Comparison of ENCODE assay signal across 11 mouse cellular contexts in genomic region chr5:111601711-111602521, GRCm38 (mm10).
A peak's percentile ranks its signal among the peaks of the same experiment; 100 is the strongest.
DNase-seq lines count a peak whose midpoint lies in the region; ATAC-seq lines count a peak whose summit lies in the region.
"Had no signal": no experiment of that assay in that cellular context is flagged by ENCODE, and none has a peak within 500 bp of the region (broad histone marks: within the 10 kb centered on the region; RNA-seq: fewer than 3 reads in every experiment).

No protein-coding gene starts in this region.

- H3K4me3 ChIP-seq in megakaryocyte, embryonic 14.5 days (replicated peaks) = peak overlapping the region; percentile 17
- no peak overlapping the region for H3K4me3 ChIP-seq in midbrain, embryonic 14.5 days (replicated peaks; ENCODE audit: low read depth, low read length)
- H3K4me3 ChIP-seq in intestine, embryonic 15.5 days (replicated peaks) = no peak overlapping the region
- H3K4me3 ChIP-seq: liver, embryonic 15.5 days had no signal

- no peaks in the 10 kb centered on the region for H3K9me3 ChIP-seq in megakaryocyte, embryonic 14.5 days
- no peaks in the 10 kb centered on the region for H3K9me3 ChIP-seq in midbrain, embryonic 14.5 days (ENCODE audit: control insufficient read depth, low read length)
- H3K9me3 ChIP-seq in intestine, embryonic 15.5 days = no peaks in the 10 kb centered on the region
- H3K9me3 ChIP-seq: liver, embryonic 15.5 days had no signal

- no peak overlapping the region for H3K9ac ChIP-seq in midbrain, embryonic 14.5 days (replicated peaks; ENCODE audit: low read length)
- no peak overlapping the region for H3K9ac ChIP-seq in intestine, embryonic 15.5 days
- H3K9ac ChIP-seq: liver, embryonic 15.5 days had no signal

- H3K4me2 ChIP-seq in midbrain, embryonic 14.5 days (ENCODE audit: low read length) = no peak overlapping the region
- H3K4me2 ChIP-seq in intestine, embryonic 15.5 days (replicated peaks) = no peak overlapping the region
- H3K4me2 ChIP-seq: liver, embryonic 15.5 days had no signal

- H3K4me1 ChIP-seq in megakaryocyte, embryonic 14.5 days = peaks cover 48% of the 10 kb centered on the region
- peaks cover 30% of the 10 kb centered on the region for H3K4me1 ChIP-seq in midbrain, embryonic 14.5 days (ENCODE audit: control insufficient read depth, insufficient read depth, low read length)
- no peaks in the 10 kb centered on the region for H3K4me1 ChIP-seq in intestine, embryonic 15.5 days (replicated peaks)
- H3K4me1 ChIP-seq: liver, embryonic 15.5 days had no signal

- no peaks in the 10 kb centered on the region for H3K36me3 ChIP-seq in megakaryocyte, embryonic 14.5 days (replicated peaks; ENCODE audit: low read length)
- H3K36me3 ChIP-seq in midbrain, embryonic 14.5 days (ENCODE audit: control insufficient read depth, insufficient read depth, low read length) = no peaks in the 10 kb centered on the region
- no peaks in the 10 kb centered on the region for H3K36me3 ChIP-seq in intestine, embryonic 15.5 days
- H3K36me3 ChIP-seq: liver, embryonic 15.5 days had no signal

- ATAC-seq in megakaryocyte, adult 5-6 weeks (ENCODE audit: poor library complexity, severe bottlenecking) = no peak
- ATAC-seq in midbrain, embryonic 14.5 days (ENCODE audit: low FRiP score, low TSS enrichment) = peak; percentile 54; the same call in 1 of the 2 replicates
- ATAC-seq in intestine, embryonic 15.5 days = no peak
- ATAC-seq: inflammation-experienced regulatory T-cells, adult 6 months had no signal

- 39% methylated on average over 24 of the region's 26 CpGs for WGBS in midbrain, embryonic 14.5 days
- WGBS in intestine, embryonic 15.5 days = 65% methylated on average over 25 of the region's 26 CpGs

- no peak overlapping the region for H3K27ac ChIP-seq in midbrain, embryonic 14.5 days (replicated peaks; ENCODE audit: low read depth, low read length)
- no peak overlapping the region for H3K27ac ChIP-seq in intestine, embryonic 15.5 days
- H3K27ac ChIP-seq: liver, embryonic 15.5 days had no signal

- peaks cover 42% of the 10 kb centered on the region for H3K27me3 ChIP-seq in megakaryocyte, embryonic 14.5 days (replicated peaks)
- H3K27me3 ChIP-seq in midbrain, embryonic 14.5 days (ENCODE audit: control insufficient read depth, insufficient read depth, low read length) = no peaks in the 10 kb centered on the region
- no peaks in the 10 kb centered on the region for H3K27me3 ChIP-seq in intestine, embryonic 15.5 days (replicated peaks)
- H3K27me3 ChIP-seq: liver, embryonic 15.5 days had no signal

- peak; percentile 65 for DNase-seq in embryo, embryonic 10 days (ENCODE audit: low spot score)
- no peak for DNase-seq in embryo, embryonic 9.5 days (ENCODE audit: extremely low spot score)
- peak; percentile 42 for DNase-seq in gastrocnemius, adult 18-20 months (ENCODE audit: low spot score)
- DNase-seq in midbrain, embryonic 14.5 days = no peak
- DNase-seq in yolk sac, embryonic 10.5 days (ENCODE audit: low spot score) = no peak
- DNase-seq: thymus, postnatal 36 days had no signal

Comparison
In these comparisons a context has a peak if more than half of its experiments do, and no peak if none do; other contexts are left out.
1. DNase-seq: peak in embryo, embryonic 10 days (single experiment) and gastrocnemius, adult 18-20 months (single experiment); none in embryo, embryonic 9.5 days (single experiment), midbrain, embryonic 14.5 days (single experiment) and yolk sac, embryonic 10.5 days (single experiment).